Mouse (Mus musculus): ENCODE results near the gene Pax8. TPM values are rescaled to one million over a fixed set of nuclear protein-coding genes. Genes with fewer than 3 reads are reported as not detected.

The Pax8 gene
- polyA plus RNA-seq (2012; rRNA removed): 1.7 and 2.1 TPM in 2 replicates

GRCm38 (mm10) chr2:24475420-24475819 lies at the start of gene Pax8:
TSS of gene Pax8 (minus strand) at chr2:24475599.

Other genes with a start within 250 kb of the Pax8 start
- gene Il1f5, start 198.6 kb downstream of the Pax8 start, polyA plus RNA-seq (2012; rRNA removed): not detected in 2 replicates
- gene Il1f10, start 184.4 kb downstream of the Pax8 start, polyA plus RNA-seq (2012; rRNA removed): not detected in 2 replicates
- gene Il1rn, start 138.7 kb downstream of the Pax8 start, polyA plus RNA-seq (2012; rRNA removed): 15.0 and 17.0 TPM in 2 replicates
- gene Psd4, start 108.0 kb downstream of the Pax8 start, polyA plus RNA-seq (2012; rRNA removed): 39.8 and 42.9 TPM in 2 replicates